Mouse (Mus musculus) adrenal gland, adult 18-20 months (tissue): ENCODE data around the gene Epb41l2. TPM values are rescaled to one million over a fixed set of nuclear protein-coding genes. Genes with fewer than 3 reads are reported as not detected.

Experiments used
- DNase-seq, 2 experiments: peaks; one replicate each; pipeline ENCODE4 v3.0.0; 2021 to 2022; ENCODE audit warnings: low spot score in 2 of 2
- total RNA-seq, 2 experiments: library from RNA; stranded (reverse); gene quantifications; 1 replicate in 1 of 2; 2 replicates in 1 of 2; pipeline ENCODE4 v1.2.3; 2021

The Epb41l2 gene
- total RNA-seq, 2 experiments from 2014 or later = 49.6 to 94.7 TPM

DNA sequence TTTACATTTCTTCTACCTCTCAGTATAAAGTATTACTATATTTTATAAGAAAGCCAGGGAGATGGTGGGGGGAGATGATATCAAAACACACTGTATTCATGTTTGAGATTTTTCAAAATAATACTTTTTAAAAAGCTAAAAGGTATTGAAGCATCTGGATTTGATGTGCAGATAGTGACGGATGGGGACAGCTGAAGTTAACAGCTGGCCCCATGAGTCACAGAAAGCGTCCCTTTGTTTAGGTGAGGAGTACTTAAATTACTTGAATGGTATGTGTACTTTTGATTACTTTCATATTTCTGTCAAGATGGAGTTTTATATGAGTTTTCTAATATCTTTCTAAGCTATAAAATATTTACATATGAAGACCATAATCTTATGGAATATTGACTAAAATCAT is 112.3 kb downstream of the Epb41l2 start:
- DNase-seq = no peak

DNA sequence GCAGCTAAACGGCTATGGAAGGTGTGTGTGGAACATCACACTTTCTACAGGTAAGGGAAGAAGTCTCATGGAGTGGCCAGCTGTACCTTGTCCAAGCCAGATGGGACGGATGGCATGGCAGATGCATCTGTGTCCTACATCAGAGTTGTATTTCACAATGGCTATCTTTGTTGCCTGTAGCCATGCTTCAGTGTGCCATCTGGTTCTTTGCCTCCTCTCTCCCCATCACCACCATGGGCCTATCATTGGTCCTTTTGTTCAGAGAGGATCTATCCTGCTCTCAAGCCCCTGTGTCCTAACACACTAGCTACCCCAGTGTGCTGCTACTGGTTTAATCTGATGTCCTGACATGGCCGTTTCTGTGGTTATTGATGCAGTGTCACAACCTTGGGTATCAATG is 120.1 kb downstream of the Epb41l2 start:
- no peak for DNase-seq

DNA sequence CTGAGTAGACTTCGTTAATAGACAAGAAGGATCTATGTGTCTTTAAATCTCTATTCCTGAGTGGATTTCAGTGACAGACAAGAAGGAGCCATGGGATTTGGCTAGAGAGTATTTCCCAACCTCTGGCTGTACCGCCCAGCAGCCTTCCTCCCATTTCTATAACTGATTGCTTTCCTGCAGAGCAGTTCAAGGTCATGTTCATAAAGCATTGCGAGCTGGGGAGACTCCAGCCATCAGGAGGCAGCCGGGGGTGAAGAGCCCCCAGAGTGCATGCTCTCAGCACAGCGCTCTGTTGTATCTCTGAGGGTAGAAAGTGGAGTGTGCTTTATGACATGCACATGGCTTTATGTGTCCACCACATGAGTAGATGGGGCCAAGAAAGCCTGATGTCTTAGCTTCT is 123.2 kb downstream of the Epb41l2 start:
- no peak for DNase-seq

DNA sequence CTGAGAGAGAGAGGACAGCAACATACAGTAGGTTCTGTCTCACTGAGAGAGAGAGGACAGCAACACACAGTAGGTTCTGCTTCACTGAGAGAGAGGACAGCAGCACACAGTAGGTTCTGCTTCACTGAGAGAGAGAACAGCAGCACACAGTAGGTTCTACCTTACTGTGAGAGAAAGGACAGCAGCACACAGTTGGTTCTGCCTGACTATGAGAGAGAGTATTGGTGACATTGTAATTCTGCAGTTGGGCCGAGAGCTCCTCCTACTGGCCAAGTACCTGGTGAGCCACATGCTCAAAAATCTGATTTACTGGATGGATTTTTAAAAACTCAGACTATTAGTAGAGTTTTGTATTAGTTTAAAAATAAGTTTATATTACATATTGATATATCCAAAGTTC is 128.9 kb downstream of the Epb41l2 start:
- DNase-seq = peak; percentile 59 to 74

DNA sequence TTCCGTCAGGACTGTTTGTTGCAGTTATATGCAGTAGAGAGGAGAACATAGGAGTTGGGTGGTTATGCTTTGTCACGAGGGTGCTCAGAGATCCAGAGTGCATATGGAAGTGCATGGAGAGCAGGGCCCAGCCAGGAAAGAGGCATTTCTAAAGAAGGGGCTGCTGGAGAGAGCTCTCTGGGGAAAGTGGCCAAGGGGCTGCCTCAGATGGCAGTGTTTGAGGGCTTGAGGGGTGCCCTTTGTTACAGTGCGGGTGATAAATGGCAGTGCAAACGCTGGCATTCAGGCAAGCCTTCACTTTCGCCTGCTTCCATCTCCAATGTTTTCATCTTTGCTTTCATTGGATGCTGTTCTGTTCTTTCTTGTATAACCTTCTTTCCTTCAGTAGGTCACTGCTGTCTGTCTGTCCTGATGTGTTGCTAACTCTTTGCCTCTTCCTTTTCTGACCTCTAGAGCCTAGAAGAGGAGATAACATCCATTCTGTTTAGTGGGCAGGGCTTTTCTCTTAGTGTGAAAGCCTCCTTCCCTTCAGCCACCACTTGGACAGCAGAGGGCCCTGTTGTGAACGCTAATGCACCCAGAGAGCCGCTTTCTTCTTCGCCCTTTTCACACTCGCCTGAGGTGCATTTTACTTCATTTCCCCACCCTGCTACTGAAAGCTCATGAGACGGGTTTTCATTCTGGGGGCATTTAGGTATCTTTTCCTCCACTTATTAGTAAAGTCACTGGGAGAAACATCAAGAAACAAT is 139.9 kb downstream of the Epb41l2 start:
- DNase-seq = no peak

DNA sequence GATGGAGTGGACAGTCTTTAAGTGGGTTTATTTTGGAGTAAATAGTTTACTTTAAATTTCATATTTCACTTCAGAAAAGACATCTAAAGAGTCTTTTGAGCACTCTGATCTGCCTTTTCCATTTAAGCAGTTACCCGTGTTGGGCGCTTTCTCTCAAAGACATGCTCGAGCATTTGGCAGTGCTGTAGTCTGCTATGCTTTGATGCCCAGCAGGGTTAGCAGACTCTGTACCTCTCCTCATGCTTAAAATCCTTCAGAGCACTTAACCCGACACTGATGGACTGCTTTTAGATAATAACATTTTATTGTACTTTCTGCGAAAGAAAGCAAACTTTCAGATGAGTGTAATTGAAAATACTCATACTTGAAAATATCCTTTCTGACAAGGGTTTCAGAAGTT is 143.7 kb downstream of the Epb41l2 start:
- no peak for DNase-seq

DNA sequence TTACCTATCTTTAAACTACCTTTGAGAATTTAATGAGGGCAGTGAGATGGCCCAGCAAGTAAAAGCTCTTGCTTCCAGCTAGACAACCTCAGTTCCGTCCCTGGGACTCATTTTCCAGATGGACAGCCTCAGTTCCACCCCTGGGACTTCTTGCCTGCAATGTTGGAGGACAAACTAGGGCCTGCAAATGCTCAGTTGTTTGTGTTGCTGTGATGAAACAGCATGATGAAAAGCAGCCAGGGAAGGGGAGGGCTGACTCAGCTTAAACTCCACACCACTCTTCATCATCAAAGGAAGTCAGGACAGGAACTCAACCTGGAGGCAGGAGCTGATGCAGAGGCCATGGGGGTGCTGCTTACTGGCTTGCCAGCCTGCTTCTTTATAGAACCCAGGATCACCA is 154.2 kb downstream of the Epb41l2 start:
- DNase-seq = no peak

DNA sequence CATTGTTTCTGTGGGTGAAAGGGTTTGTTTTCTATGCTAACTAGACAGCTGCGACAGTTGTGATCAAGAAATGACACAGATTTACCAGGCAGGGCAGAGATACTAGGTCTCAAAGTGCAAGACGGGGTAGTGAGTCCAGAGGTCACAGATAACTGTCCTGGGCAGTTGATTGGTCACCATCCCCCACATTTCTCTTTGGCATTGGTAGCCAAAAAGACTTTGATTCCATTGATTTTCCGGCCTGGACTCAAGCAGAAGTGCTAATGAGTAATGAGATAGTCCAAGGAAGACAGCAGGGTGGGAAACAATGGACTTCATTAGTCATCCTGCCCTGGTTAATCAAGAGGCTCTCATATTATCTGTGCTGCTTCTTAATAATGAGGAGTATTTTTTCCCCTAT is 160.4 kb downstream of the Epb41l2 start:
- DNase-seq = no peak

DNA sequence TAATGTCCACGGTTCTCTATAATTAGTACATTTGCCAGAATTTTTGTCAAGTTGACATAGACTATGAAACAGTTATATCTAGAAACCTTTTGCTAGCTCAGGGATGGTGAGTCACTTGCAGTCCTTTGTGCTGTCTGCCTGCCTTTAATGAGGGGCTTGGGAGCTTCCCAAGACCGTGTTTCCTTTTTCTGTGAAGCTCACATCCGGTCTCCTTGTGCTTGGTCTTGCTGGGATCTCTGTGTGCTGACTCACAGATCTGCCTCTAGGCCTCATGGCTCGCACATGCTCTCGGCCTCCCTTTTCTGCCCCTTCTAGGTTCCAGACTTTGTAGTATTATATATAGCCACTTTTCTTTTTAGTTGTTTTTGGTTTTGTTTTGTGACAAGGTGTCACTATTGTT is 160.8 kb downstream of the Epb41l2 start:
- DNase-seq = no peak

DNA sequence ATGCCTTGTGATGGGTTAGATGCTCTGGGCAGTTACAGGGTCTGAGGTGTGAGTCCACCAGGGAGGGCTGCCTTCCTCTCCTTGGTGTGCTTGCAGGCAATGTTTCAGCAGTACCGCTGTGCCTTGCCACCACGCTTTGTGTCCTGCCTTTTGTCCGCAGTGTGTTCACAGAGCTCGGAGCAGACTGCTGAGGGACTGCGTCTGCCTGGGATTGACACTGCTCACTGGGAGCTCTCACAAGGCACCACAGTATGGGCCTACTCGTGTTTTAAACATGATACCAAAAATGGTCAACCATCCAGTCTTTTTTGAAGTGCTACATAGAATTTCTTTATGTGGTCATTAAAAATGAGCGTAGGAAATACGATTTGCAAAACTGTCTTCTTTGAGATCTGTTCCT is 164.1 kb downstream of the Epb41l2 start:
- DNase-seq = no peak

DNA sequence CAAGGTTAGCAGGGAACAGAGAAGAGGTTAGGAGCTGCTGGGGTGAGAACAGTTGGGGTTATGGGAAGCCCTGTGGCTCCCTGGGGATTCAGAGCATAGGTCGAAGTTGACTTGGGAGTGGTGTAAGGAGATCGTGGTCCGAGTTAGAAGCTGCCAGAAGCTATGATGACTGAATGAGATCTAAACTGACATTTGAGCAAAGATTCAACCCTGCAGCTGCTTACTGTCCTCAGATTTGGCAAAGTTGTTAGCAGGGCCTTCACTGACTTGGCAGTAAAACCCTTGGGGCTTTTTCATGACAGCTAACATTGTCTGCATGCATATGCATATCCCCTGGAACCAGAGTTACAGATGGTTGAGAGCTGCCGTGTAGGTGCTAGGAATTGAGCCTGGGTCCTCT is 166.6 kb downstream of the Epb41l2 start:
- no peak for DNase-seq

DNA sequence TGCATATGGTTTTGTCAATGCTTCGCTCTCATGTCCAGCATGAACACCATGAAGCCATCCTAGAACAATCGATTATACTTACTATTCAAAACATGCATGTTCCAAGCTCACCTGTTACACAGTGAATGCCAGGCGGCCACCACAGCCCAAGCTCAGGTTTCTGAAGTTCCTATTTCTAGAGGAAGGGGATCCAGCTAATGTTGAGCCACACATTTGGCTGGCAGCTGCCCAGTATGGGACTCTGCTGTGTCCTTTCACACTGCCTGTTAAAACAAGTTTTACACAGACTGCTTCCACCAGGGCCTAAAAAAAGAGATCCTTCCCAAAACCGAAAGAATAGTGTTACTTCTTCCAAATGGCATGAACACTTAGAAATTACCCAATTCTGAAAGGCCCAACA is 167.0 kb downstream of the Epb41l2 start:
- no peak for DNase-seq

DNA sequence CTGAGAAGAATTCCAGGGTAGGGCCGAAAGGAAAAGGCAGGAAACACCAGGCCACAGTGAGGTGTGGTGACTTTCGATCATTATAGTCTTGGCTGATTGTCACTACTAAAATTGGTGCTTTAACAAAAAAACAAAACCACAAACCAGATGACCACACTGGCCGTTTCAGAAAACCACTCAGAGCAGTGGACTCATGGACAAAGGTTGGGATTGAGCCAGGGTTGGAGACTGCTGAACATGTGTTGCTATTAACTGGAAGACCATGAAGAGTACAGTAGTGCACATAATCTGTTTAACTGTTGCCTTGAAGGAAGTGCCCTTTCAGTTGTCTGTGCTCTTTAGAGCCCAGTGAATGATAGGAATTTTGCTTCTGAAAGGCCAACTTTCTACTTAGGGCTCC is 167.5 kb downstream of the Epb41l2 start:
- no peak for DNase-seq

DNA sequence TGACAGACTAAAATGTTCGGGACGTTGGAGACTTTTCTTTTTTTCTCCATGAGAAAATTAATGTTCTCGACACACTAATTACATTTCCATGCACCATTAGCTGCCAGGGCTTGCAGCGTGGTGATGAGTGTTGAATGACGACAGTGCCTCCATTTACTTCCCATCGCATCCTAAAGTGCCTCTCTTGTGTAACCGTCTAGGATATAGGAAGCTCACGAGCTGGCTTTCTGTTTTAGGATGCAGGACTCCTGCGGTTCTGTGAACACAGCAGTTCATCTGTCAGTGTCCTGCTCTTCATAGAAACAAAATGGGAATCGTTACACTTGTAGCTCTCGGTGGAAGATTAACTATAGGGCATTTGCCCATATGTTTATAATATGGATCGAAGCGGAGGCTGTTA is 171.7 kb downstream of the Epb41l2 start:
- DNase-seq = no peak

DNA sequence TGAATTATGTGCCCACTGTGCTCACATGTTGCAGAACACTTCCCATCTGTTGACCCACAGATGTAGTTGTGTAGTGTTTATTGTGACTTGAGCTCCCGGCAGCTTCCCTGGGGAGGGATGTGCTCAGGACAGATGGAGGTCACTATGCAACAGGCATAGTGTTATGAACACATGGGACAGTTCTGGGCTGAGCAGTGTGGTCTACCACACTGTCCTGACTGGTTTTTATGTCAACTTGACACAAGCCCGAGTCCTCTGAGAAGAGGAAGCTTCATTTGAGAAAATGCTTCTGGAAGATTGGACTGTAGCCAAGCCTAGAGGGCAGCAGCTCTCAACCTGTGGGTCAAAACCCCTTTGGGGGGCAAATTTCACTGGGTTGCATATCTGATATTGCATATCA is 173.5 kb downstream of the Epb41l2 start:
- no peak for DNase-seq

DNA sequence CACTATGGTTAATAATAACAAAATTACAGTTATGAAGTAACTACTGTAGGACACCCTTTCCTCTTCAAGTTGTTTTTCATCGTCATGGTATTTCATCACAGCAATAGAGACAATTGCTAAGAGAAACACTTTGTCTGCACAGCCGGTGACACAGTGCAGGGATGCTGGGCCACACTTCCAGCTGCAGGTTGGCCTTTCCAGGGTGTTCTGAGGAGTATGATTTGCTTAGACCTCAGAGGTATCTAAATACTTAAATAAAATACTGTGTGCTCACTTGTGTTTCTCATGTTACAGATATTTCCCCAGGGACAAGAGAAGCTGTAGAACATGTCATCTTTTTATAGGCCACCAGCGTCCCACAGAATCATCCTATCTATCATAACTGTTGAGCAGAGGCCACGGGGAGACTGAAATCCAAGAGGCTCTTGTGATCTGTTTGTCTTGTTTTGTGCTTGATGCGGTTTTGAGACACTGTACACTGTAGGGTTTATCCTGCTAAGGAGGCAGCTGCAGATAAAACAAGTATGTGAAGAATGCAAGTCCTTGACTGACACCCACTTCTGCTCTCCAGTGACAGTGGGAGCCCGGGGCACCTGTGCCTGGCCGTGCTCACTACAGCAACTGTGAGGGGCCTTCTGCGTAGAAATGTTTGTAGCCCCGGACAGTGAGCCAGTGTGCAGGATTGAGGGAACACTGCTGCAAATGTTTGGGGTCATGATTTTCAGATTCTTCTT is 174.1 kb downstream of the Epb41l2 start:
- no peak for DNase-seq

DNA sequence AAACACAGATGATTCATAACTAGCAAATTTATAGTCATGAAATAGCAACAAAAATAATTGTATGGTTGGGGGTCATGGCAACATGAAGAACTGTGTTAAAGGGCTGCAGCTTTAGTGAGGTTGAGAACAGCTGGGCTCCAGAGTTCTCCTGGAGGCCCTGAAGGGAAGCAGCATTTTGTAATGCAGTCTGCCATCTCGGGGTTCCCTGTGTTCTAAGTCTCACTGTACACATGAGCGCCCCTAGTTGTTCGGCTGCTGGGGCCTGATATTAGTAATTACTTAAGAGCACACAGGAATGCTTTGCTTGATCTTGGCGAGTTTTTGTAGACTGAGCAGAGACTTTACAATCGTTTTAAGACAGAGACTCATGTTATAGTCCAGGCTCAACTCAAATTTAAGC is 174.9 kb downstream of the Epb41l2 start:
- no peak for DNase-seq

DNA sequence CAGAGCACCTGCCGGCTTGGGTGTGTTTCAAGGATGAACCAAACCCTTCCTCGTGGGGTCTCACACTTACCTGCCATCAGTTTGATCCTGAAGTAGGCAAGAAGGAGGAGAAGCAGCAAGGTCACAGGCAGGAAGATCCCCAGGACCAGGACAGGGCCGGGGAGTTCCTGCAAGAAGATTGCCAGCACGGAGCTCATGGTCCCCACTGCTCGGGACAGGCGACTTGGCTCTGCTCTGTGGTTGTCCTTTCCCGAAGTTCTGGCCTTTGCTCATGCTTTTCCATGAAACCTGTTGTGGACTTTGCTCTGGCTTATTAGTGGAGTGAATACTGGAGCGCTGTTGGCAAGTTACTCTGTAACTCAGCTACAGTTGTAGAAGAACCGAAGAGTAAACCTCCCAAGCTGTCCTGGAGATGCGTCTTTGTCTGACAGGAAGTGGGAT is 176.3 kb downstream of the Epb41l2 start, which contains the start of gene Smlr1:
Gene Smlr1 (minus strand): TSS at position 377 of the 441 bp plus-strand sequence.
- no peak for DNase-seq

DNA sequence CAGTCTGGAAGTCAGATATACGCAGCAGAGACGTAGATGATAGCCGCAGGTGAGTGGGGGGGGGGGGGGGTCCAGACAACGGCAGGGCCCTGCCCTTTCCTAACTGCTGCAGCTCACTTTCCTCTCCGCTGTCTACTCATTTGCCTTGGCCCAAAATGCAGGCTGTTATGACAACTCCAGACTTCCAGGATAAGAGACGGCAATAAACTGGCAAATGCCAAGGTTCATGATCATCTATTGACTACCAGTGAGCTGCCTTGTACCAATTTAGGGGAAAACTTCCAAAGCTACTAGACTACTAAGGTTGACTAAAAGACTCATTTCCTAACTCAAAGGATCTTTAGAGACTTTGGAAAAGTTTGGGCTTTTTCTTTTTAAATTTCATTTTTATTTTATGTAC is 177.0 kb downstream of the Epb41l2 start:
- DNase-seq = no peak

DNA sequence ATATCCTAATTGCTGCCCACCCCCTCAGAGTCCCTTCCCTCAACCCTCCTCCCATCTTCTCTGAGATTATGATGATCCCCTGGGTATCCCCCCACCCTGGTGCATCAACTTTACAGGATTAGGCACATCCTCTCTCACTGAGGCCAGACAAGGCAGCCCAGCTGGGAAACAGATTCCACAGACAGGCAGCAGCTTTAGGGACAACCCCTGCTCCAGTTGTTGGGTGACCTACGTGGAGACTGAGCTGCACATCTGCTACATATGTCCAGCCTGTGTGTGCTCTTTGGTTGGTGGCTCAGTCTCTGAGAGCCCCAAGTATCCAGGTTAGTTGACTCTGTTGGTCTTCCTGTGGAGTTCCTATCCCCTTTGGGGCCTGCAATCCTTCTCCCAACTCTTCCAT is 179.1 kb downstream of the Epb41l2 start:
- DNase-seq = no peak

DNA sequence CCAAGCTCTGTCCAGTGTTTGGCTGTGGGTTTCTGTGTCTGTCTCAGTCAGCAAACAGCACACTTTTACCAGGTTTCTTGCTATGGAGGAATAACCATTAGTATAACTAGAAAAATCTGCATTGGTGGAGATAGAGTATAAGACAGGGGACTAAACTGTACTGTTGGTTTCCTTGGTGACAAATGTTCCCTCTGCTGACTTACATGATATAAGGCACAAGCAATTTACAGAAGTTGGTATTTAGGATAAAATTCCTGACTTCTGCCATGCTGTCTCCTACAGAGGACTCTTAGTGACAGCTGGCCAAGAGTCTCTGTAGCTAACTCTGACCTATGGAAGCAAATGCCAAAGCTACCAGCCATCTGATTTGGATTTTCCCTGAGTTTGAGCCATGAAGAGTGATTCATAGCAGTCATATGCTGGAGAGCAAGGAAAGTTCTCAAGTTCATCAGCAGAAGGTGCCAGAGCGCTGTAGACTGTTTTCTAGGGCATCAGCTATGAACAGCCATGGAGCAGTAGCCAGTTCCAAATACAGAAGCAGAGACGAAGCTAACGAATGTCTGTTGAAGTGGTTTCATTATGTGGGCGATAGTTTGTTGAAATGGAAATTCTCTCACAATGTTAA is 179.7 kb downstream of the Epb41l2 start:
- no peak for DNase-seq

DNA sequence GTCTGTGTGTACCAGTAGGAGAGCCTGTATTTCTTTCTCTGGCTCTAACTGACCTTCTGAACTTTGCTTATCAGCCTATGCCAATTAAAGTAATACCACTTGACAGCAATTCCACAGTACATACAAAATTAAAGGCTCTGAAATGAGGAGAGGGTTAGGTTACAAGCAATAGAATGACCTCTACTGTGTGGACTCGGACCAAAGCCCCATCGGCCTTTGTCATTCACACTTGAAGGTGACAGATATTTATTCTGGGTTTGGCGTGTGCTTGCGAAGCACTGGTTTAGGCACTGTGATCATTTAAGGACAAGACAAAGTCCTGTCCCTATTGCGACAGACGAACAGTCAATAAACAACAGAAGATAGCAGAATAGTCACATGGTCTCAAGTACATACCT is 180.2 kb downstream of the Epb41l2 start:
- no peak for DNase-seq
